Mouse (Mus musculus): ENCODE data around the gene Cux1. TPM values are rescaled to one million over a fixed set of nuclear protein-coding genes. Genes with fewer than 3 reads are reported as not detected.

Cux1 gene
- polyA plus RNA-seq, 1 experiment from 2014 or later = 100 TPM

DNA sequence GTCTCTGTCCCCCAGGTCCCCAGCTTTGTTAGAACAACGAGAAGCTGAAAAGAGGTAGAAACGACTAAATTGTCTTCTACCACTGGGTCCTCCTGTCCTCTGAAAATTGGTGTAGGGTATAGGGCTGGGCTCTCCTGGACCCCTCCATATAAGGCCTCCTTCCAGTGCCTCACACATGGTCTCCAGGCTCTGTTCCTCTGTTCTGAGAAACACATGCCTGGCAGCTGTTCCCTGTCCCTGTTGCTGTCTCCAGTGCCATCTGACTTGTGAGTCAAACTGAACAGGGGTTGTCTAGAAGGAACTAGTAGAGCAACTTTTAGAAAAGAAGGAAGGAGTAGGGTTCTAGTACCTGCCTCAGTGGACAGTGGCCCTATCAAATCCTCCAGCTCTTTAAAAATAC lies 152.8 kb downstream of the Cux1 start:
- no peak overlapping the region for H3K4me3 ChIP-seq
- no peaks in the 10 kb centered on the region; the same call in 1 of the 2 replicates for H3K36me3 ChIP-seq
- no peaks in the 10 kb centered on the region for H3K9me3 ChIP-seq (replicated peaks)
- H3K27me3 ChIP-seq (ENCODE audit: low read depth, poor library complexity, severe bottlenecking) = no peaks in the 10 kb centered on the region
- no peak overlapping the region for H3K27ac ChIP-seq (replicated peaks)
- 90% methylated on average over 2 of the region's 2 CpGs for WGBS
- no peaks in the 10 kb centered on the region for H3K4me1 ChIP-seq
- no peak for DNase-seq (ENCODE audit: low spot score)

DNA sequence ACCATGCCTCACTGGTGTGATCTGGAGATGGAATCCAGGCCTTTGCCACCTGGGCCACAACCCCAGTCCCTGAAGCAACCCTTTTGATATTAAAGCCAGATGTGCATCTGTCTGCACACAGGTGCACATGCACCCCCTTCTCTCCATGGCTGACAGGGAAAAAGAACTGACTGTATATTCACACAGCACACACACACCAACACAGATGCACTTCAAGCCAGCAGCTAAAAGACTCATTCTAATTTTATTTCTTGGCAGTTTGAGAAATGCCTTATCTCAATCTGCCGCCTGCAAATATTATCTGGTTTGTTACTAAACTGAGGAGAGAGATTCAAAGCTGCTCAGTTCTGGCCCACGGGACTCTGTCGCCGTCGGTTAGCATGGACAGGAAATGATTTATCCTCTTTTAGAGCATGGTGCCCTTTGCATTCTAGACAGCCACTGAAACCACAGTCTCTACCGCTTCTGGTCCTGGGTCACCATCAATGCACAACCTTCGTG lies 156.6 kb downstream of the Cux1 start:
- H3K36me3 ChIP-seq = peaks cover 32% of the 10 kb centered on the region
- no peaks in the 10 kb centered on the region for H3K4me1 ChIP-seq
- H3K27me3 ChIP-seq (ENCODE audit: low read depth, poor library complexity, severe bottlenecking) = no peaks in the 10 kb centered on the region
- H3K4me3 ChIP-seq = no peak overlapping the region
- H3K9me3 ChIP-seq (replicated peaks) = peaks cover 6% of the 10 kb centered on the region; the same call in 1 of the 2 replicates
- no peak for DNase-seq (ENCODE audit: low spot score)
- H3K27ac ChIP-seq (replicated peaks) = no peak overlapping the region
- WGBS = 90% methylated on average over 7 of the region's 7 CpGs

DNA sequence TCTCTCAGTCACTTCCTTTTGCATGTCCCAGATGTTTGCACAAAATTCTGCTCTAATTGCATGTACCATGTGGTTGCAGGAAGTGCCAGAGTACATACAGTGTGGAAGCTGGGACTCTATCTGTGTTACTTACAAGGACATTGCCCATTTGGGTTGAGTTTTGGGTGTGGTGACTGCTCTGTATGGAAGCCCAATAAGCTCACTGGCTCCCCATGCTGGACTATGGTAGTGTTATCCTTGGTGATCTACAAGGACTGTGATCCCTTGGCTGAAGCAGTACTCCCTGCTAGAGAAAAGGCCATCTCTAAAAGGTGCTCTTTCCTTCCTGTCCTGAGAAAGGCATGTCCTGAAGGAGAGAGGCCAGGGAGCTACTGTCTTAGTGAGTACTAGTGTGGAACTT lies 160.9 kb downstream of the Cux1 start:
- no peak for DNase-seq (ENCODE audit: low spot score)
- H3K36me3 ChIP-seq = peaks cover 63% of the 10 kb centered on the region
- H3K4me3 ChIP-seq = no peak overlapping the region
- H3K9me3 ChIP-seq (replicated peaks) = peaks cover 6% of the 10 kb centered on the region; the same call in 1 of the 2 replicates
- no peaks in the 10 kb centered on the region for H3K4me1 ChIP-seq
- H3K27ac ChIP-seq (replicated peaks) = no peak overlapping the region
- H3K27me3 ChIP-seq (ENCODE audit: low read depth, poor library complexity, severe bottlenecking) = no peaks in the 10 kb centered on the region

DNA sequence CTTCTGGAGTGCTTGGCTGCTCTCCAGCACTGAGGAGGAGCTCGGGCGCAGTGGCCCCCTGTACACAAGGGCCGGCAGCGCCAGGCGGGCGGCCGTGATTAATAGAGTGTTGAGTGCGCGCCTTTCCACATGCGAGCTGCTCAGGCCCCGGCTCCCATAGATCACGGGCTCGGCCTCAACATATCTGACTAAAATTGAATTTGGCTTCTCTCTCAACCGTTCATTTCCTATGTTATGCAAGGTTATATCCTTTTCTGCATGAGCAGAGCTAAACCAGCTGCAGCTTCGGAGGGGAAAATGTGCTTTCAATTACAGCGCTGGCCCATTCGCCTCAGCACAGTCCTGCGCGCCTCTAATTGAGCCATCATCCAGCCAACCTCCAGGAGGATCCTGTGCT lies 163.7 kb downstream of the Cux1 start:
- H3K27me3 ChIP-seq (ENCODE audit: low read depth, poor library complexity, severe bottlenecking) = no peaks in the 10 kb centered on the region
- no peak for DNase-seq (ENCODE audit: low spot score)
- H3K9me3 ChIP-seq (replicated peaks) = peaks cover 6% of the 10 kb centered on the region; the same call in 1 of the 2 replicates
- H3K36me3 ChIP-seq = peaks cover 62% of the 10 kb centered on the region
- H3K4me1 ChIP-seq = no peaks in the 10 kb centered on the region
- H3K4me3 ChIP-seq = no peak overlapping the region
- no peak overlapping the region for H3K27ac ChIP-seq (replicated peaks)
- 86% methylated on average over 19 of the region's 19 CpGs for WGBS

DNA sequence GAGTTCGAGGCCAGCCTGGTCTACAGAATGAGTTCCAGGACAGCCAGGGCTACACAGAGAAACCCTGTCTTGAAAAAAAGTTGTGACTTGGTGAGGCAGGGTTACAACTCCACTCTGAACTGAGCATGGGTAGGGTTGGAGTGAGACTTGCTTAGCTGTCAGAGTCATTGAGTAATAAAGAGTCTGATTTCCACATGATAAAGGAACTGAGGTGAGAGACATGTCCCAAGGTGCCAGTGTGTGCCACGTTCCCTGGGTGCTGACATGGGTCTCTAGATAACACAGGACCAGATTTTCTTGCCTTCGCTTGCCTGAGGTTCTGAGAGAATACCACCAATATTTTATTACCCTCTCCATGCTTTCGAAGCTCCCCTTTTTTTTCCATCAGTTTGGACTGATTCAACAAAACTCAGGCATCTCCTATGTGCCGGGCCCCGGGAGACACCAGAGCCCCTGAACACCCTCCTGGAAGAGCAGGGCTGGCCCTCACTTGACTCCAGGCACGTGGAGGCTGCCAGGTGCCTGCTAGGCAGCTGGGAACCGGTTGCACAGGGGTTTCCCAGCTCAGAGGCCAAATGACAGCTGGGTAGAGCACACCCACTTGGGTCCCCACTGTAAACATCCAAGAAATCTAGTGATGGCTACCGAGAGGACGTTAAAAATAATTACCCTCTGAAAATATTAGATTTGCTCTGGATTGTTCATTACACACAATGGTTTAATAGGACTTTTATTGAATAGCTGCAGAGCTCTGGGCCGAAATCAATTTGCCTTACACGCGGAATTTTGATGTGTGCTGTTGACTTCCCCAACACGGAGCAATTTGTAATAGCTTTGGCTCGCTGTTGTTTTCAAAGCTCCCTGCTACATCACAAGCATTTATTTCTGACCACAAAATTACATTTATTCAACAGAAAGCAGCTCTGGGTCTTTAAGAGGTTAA lies 164.4 kb downstream of the Cux1 start:
- WGBS = 95% methylated on average over 15 of the region's 15 CpGs
- H3K4me3 ChIP-seq = no peak overlapping the region
- peaks cover 5% of the 10 kb centered on the region; the same call in 1 of the 2 replicates for H3K9me3 ChIP-seq (replicated peaks)
- H3K4me1 ChIP-seq = no peaks in the 10 kb centered on the region
- no peak for DNase-seq (ENCODE audit: low spot score)
- H3K27ac ChIP-seq (replicated peaks) = no peak overlapping the region
- no peaks in the 10 kb centered on the region for H3K27me3 ChIP-seq (ENCODE audit: low read depth, poor library complexity, severe bottlenecking)
- H3K36me3 ChIP-seq = peaks cover 55% of the 10 kb centered on the region

DNA sequence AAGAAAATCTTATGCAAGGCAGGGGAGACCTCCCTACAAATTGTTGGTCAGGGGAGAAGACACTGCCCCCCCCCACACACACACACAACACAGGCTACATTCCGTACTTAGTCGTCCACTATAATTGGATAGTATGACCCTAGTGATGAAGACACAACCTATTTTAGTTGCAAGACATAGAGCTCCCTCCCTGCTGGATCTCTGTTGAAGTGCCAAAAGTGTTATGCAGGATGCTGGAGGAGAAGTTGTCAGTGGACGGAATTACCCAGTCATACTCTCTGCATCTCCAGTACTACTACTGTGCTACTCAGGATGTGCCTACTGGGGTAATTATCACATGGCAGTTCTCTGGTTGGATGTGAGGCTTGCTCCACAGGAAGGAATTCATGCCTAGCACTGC lies 168.6 kb downstream of the Cux1 start:
- 99% methylated on average over 3 of the region's 3 CpGs for WGBS
- H3K36me3 ChIP-seq = peaks cover 16% of the 10 kb centered on the region
- H3K4me1 ChIP-seq = no peaks in the 10 kb centered on the region
- H3K27ac ChIP-seq (replicated peaks) = no peak overlapping the region
- H3K9me3 ChIP-seq (replicated peaks) = no peaks in the 10 kb centered on the region
- DNase-seq (ENCODE audit: low spot score) = no peak
- no peaks in the 10 kb centered on the region for H3K27me3 ChIP-seq (ENCODE audit: low read depth, poor library complexity, severe bottlenecking)
- H3K4me3 ChIP-seq = no peak overlapping the region

DNA sequence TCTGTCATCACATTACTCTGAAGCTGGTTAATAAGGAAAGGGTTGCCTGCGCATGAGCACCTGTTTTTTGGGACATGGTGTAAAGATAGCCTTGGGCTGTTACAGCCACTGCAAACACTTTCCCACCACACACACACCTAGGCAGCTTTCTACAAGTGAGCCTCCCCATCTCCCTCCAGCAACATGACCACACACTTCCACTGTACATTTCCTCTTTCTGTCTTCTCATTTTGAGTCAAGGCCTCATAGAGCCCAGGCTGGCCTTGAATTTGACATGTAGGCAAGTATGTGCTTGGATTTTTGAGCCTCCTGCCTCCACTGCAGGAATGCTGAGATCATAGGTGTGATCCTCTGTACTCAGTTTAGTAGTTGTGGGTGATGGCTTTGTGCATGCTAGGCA lies 170.6 kb downstream of the Cux1 start:
- H3K9me3 ChIP-seq (replicated peaks) = no peaks in the 10 kb centered on the region
- H3K4me1 ChIP-seq = no peaks in the 10 kb centered on the region
- 100% methylated on average over 1 of the region's 1 CpGs for WGBS
- H3K27me3 ChIP-seq (ENCODE audit: low read depth, poor library complexity, severe bottlenecking) = no peaks in the 10 kb centered on the region
- DNase-seq (ENCODE audit: low spot score) = no peak
- H3K36me3 ChIP-seq = peaks cover 16% of the 10 kb centered on the region
- H3K4me3 ChIP-seq = no peak overlapping the region
- no peak overlapping the region for H3K27ac ChIP-seq (replicated peaks)

DNA sequence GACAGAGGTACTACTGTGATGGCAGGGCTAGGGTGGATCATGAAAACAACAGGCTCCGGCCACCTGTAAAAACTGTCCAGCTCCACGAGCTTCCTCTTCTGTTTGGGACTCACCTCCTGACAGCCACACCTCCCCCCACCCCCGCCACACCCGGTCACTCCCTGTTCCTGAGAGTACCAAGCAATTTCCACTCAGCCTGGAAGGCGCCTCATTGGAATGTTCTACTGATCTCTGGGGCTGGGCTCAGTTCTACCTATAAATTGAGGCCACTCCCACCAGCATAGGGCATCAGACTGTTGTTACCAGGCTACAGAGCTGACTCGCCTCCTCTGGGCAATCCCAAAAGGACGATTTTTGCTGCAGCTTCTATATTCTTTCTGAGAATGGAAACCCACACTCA lies 171.0 kb downstream of the Cux1 start:
- Histone ChIP-seq H3K4me1 (no peaks in the 10 kb centered on the region), H3K27me3 (ENCODE audit: low read depth, poor library complexity, severe bottlenecking) (no peaks in the 10 kb centered on the region), H3K36me3 (peaks cover 17% of the 10 kb centered on the region), H3K27ac (replicated peaks) (no peak overlapping the region), H3K4me3 (no peak overlapping the region), H3K9me3 (replicated peaks) (no peaks in the 10 kb centered on the region)
- 81% methylated on average over 7 of the region's 7 CpGs for WGBS
- DNase-seq (ENCODE audit: low spot score) = no peak

DNA sequence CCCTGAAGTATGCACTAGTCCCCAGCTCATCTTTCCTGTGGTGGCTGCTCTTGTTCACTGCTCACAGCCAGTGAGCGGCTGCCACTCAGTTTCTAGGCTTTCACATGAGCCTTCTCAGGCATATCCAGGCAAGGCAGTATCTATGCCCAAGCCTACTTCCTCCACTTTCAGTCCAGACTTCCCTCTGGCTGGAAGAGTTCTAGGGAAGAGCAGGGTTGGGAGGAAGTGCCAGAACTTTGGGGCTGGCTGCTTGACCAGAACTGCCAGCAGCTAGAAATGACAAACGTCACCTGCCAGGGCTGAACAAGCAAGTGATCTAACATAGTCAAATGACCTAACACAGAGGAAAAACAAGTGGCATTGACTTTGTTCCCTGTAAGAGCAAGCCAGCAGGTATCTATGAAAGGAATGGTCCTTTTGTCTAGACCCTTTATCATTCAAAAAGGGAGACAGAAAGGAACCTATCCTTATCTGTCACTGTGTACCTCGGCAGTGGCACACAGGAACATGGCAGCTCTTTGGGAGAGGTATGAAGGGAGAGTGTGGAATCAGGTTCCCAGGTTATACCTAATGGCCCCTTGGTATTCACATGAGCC lies 171.6 kb downstream of the Cux1 start:
- WGBS = 80% methylated on average over 3 of the region's 3 CpGs
- H3K36me3 ChIP-seq = peaks cover 22% of the 10 kb centered on the region
- no peaks in the 10 kb centered on the region for H3K4me1 ChIP-seq
- DNase-seq (ENCODE audit: low spot score) = no peak
- H3K27me3 ChIP-seq (ENCODE audit: low read depth, poor library complexity, severe bottlenecking) = no peaks in the 10 kb centered on the region
- no peak overlapping the region for H3K4me3 ChIP-seq
- H3K27ac ChIP-seq (replicated peaks) = no peak overlapping the region
- no peaks in the 10 kb centered on the region for H3K9me3 ChIP-seq (replicated peaks)

DNA sequence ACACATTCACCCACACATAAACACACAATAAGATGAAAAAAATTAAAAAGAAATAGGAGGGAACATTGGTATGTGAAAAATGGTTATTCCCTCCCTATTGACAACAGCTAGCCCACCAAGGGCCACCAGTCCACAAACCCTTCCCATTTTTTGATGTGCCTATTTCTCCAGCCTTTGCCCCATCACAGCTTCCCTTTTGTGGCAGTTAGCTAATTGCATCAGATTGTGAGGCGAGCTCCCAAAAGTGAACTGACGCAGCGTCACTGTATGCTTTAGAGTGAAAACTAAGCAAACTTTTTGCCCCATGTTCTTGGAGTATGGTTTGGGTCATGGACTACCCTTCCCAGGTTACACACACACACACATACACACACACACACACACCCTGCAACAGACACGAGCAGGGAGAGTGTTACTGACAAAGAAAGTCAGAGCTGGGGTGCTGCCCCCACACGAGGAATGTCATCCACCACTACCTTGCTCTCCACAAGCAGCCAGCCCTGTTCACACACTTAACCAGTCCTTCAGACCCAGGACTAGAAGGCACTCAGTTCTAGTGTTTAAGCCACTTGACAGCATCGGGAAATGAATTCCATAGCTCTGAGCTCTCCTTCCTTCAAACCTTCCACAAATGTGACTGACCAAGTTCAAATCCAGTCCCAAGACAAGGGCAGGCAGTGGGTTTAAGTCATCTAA lies 172.6 kb downstream of the Cux1 start:
- Histone ChIP-seq H3K4me1 (no peaks in the 10 kb centered on the region), H3K9me3 (replicated peaks) (no peaks in the 10 kb centered on the region), H3K36me3 (peaks cover 27% of the 10 kb centered on the region), H3K4me3 (no peak overlapping the region), H3K27ac (replicated peaks) (no peak overlapping the region), H3K27me3 (ENCODE audit: low read depth, poor library complexity, severe bottlenecking) (no peaks in the 10 kb centered on the region)
- WGBS = 94% methylated on average over 6 of the region's 6 CpGs
- DNase-seq (ENCODE audit: low spot score) = no peak

DNA sequence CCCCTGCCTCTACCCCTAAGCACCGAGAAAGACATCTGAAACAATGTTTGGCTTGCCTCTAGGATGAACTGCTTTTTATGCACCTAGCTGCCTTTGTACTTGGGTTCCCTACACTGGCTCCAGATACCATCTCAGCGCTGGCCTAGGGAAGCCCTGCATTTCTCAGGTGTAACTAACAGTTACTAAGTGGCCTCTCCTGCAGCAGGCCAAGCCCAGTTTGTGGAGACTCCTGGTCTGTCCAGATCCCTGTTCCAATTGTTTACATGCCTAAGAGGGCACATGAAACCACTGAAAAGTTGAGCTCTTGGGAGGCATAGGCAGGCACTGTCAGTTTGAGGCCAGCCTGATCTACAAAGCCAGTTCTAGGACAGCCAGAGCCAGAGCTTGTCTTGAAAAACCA lies 173.7 kb downstream of the Cux1 start:
- no peak overlapping the region for H3K27ac ChIP-seq (replicated peaks)
- 95% methylated on average over 2 of the region's 2 CpGs for WGBS
- H3K9me3 ChIP-seq (replicated peaks) = no peaks in the 10 kb centered on the region
- DNase-seq (ENCODE audit: low spot score) = no peak
- no peaks in the 10 kb centered on the region for H3K4me1 ChIP-seq
- H3K36me3 ChIP-seq = peaks cover 32% of the 10 kb centered on the region
- H3K27me3 ChIP-seq (ENCODE audit: low read depth, poor library complexity, severe bottlenecking) = no peaks in the 10 kb centered on the region
- no peak overlapping the region for H3K4me3 ChIP-seq

DNA sequence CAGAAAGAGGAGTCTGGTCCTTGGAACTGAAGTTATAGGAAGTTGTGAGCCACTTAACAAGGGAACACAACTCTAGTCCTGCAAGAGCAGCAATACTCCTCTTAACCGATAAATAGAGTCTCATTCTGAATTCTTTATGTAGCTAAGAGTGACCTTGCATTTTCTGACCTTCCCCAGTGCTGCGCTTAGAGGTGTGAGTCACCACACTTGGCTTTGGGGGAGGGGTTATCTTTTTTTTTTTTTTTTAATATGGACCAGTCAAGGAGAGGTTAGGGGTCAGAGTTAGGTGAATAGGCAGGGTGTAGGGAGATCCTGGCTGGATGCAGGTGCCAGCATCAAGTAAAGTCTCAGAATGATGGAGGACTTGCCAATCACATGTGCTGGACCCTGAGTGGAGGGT lies 180.5 kb downstream of the Cux1 start:
- no peak for DNase-seq (ENCODE audit: low spot score)
- WGBS = 96% methylated on average over 2 of the region's 2 CpGs
- no peaks in the 10 kb centered on the region for H3K27me3 ChIP-seq (ENCODE audit: low read depth, poor library complexity, severe bottlenecking)
- H3K27ac ChIP-seq (replicated peaks) = no peak overlapping the region
- H3K4me1 ChIP-seq = no peaks in the 10 kb centered on the region
- no peak overlapping the region for H3K4me3 ChIP-seq
- no peaks in the 10 kb centered on the region for H3K9me3 ChIP-seq (replicated peaks)
- peaks cover 66% of the 10 kb centered on the region for H3K36me3 ChIP-seq

DNA sequence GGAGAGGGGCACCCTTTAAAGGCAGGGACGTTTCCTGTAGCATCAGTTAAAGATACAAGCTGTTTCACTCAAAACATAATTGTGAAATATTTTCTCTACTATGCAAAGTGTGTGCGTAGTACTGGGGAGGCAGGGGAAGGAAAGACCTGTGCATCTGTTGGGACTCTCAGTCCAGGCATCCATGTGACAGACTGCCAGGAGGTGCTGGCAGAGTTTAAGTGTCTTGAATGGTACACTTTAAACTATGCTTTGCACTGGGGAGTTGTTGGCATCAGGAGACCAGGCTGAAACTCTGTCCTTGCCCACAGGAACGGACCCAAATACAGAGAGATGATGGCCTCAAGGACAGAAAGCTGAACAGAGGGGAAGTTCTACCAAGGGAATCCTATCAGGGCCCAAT lies 182.1 kb downstream of the Cux1 start:
- Histone ChIP-seq H3K4me1 (no peaks in the 10 kb centered on the region), H3K9me3 (replicated peaks) (no peaks in the 10 kb centered on the region), H3K4me3 (no peak overlapping the region), H3K27me3 (ENCODE audit: low read depth, poor library complexity, severe bottlenecking) (no peaks in the 10 kb centered on the region), H3K27ac (replicated peaks) (no peak overlapping the region), H3K36me3 (peaks cover 63% of the 10 kb centered on the region)
- DNase-seq (ENCODE audit: low spot score) = no peak
- WGBS = 96% methylated on average over 3 of the region's 3 CpGs
